Mouse (Mus musculus) v-Abl transformed pro-B cells (cell line): ENCODE measurements at regions not wholly inside any gene's neighbourhood (a gene's known extent, or its start where the extent isn't known, plus 50 kb on each side); places are given as distances from the start of the nearest gene placed in this dataset.

Source experiments
- in situ Hi-C, 2 experiments: fragments of 400-800 bp; cut with MboI; formaldehyde crosslinking; loops; one replicate each; pipeline ENCODE4 v1.15.1; 2025; ENCODE audit not compliant: unreplicated experiment in 2 of 2

- in situ Hi-C loops = no loop called here
Observed at GRCm38 (mm10) chr13:107720874-107721574, 323.2 kb upstream of the Smim15 start.

- in situ Hi-C loops = no loop called here
Observed at GRCm38 (mm10) chr13:107718973-107719620, 325.1 kb upstream of the Smim15 start.

- in situ Hi-C loops = no loop called here
Observed at GRCm38 (mm10) chr13:107715616-107716015, 328.6 kb upstream of the Smim15 start.

- in situ Hi-C loops = no loop called here
Observed at GRCm38 (mm10) chr13:107714001-107714400, 330.2 kb upstream of the Smim15 start.

- in situ Hi-C loops = no loop called here
Observed at GRCm38 (mm10) chr13:107711341-107711994, 332.8 kb upstream of the Smim15 start.

GRCm38 (mm10) chr13:107710368-107710767 is 333.9 kb upstream of the Smim15 start:
- in situ Hi-C loops = no loop called here

- in situ Hi-C loops = no loop called here
Observed at GRCm38 (mm10) chr13:107709828-107710227, 334.4 kb upstream of the Smim15 start.

- in situ Hi-C loops = no loop called here
Observed at GRCm38 (mm10) chr13:107703736-107704135, 340.5 kb upstream of the Smim15 start.

GRCm38 (mm10) chr13:107700268-107701139 is 343.7 kb upstream of the Smim15 start:
- in situ Hi-C loops = no loop called here

GRCm38 (mm10) chr13:107699251-107699650 is 345.0 kb upstream of the Smim15 start:
- in situ Hi-C loops = no loop called here

- in situ Hi-C loops = no loop called here
Observed at GRCm38 (mm10) chr13:107698345-107698744, 345.9 kb upstream of the Smim15 start.

- in situ Hi-C loops = no loop called here
Observed at GRCm38 (mm10) chr13:107692123-107692830, 352.0 kb upstream of the Smim15 start.

- in situ Hi-C loops = no loop called here
Observed at GRCm38 (mm10) chr13:107688972-107689371, 355.3 kb upstream of the Smim15 start.

- in situ Hi-C loops = no loop called here
Observed at GRCm38 (mm10) chr13:107685231-107685630, 359.0 kb upstream of the Smim15 start.

- in situ Hi-C loops = no loop called here
Observed at GRCm38 (mm10) chr13:107683909-107684308, 360.3 kb upstream of the Smim15 start.

- in situ Hi-C loops = no loop called here
Observed at GRCm38 (mm10) chr13:107681719-107682118, 362.5 kb upstream of the Smim15 start.

- in situ Hi-C loops = no loop called here
Observed at GRCm38 (mm10) chr13:107678860-107679259, 365.4 kb upstream of the Smim15 start.

GRCm38 (mm10) chr13:107677091-107677470 is 367.2 kb upstream of the Smim15 start:
- in situ Hi-C loops = no loop called here

GRCm38 (mm10) chr13:107676310-107677090 is 367.7 kb upstream of the Smim15 start:
- in situ Hi-C loops = no loop called here
